Mouse (Mus musculus): ENCODE data around the gene Prss27.

DNA sequence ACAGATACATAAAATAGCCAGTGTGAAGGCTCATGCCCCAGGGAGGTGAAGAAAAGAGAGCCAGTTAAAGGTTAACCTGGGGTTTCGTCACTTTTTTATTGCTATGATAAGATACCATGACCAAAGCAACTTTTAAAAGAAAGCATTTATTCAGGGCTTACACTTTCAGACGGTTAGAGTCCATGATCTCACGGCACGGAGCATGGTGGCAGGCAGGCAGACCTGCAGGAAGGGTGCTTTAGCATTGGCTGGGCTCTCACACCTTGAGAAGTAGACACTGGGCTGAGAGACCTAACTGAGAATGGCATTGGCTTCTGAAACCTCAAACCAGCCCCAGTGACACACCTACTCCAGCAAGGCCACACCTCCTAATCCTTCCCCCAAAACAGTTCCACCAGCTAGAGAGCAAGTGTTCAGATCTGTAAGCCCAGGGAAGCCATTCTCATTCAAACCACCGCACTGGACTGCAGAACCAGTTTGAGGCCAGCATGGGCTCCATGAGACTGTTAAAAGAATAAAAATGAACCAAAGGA, 23.4 kb upstream of the Prss27 start:
- TF ChIP-seq CTCF (IDR thresholded peaks at IDR 0.05; ENCODE audit: control insufficient read depth, insufficient read depth, low read length) = no peak
- TF ChIP-seq POLR2A (IDR thresholded peaks at IDR 0.05; ENCODE audit: borderline replicate concordance, control insufficient read depth, low read depth, low read length) = no peak

Measured in bone marrow, adult 2 months (tissue).